Mouse (Mus musculus): ENCODE results near the gene Ltc4s. TPM values are rescaled to one million over a fixed set of nuclear protein-coding genes. Genes with fewer than 3 reads are reported as not detected.
A peak's percentile ranks its signal among the peaks of the same experiment; 100 is the strongest.

The Ltc4s gene
- polyA plus RNA-seq, 1 experiment from 2014 or later = 2.6 TPM

DNA sequence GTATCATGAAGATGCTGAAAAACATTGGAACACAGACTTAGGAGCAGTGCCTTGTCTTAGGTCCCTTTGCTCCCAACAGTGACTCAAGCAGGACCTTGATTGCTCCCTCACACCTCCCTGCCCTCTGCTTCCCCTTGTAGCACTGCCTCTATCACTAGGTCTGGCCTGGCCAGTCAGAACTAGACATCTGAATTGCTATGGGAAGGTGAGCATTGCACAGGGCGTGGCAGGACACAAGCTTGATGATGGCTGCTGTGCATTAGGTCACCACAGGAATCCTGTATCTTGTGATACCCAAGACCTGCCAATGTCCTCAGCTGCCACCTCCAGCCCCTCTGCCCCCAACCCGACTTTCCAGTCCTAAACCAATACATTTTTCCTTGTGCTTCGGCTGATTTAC, 28.6 kb upstream of the Ltc4s start:
- Histone ChIP-seq H3K4me3 (no peak overlapping the region), H3K27me3 (no peaks in the 10 kb centered on the region), H3K9ac (no peak overlapping the region), H3K36me3 (peaks cover 47% of the 10 kb centered on the region), H3K27ac (replicated peaks) (no peak overlapping the region), H3K4me1 (replicated peaks) (no peaks in the 10 kb centered on the region), H3K4me2 (no peak overlapping the region), H3K9me3 (no peaks in the 10 kb centered on the region)
- ATAC-seq (ENCODE audit: low read depth) = no peak
- WGBS = 92% methylated on average over 3 of the region's 3 CpGs

- Histone ChIP-seq H3K27ac (replicated peaks) (no peak overlapping the region), H3K4me2 (no peak overlapping the region), H3K27me3 (no peaks in the 10 kb centered on the region), H3K9me3 (no peaks in the 10 kb centered on the region), H3K9ac (no peak overlapping the region), H3K4me3 (no peak overlapping the region), H3K4me1 (replicated peaks) (no peaks in the 10 kb centered on the region), H3K36me3 (peaks cover 58% of the 10 kb centered on the region)
- 91% methylated on average over 8 of the region's 8 CpGs for WGBS
- no peak for ATAC-seq (ENCODE audit: low read depth)
Measured at GRCm38 (mm10) chr11:50265931-50266330, 27.5 kb upstream of the Ltc4s start.

DNA sequence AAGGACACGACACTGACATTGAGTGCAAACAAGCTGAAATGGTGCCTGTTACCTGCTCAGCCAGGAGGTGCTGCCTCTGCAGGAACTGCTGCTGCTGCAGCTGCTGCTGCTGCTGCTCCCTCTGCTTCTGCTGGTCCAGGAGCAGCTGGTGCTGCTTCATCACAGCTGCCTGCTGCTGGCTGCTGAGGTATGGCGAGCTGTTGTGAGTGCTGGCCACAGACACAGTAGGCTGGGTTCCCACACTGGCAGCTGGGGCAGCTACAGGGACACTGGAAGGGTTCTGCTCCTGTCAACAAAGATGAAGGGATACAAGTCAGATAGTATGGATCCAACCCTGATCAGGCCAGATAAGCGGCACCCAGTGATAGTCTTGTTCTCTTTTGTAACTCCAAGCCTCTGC, 24.8 kb upstream of the Ltc4s start:
- Histone ChIP-seq H3K9ac (no peak overlapping the region), H3K27ac (replicated peaks) (no peak overlapping the region), H3K36me3 (peaks cover 85% of the 10 kb centered on the region), H3K9me3 (no peaks in the 10 kb centered on the region), H3K4me3 (no peak overlapping the region), H3K4me2 (no peak overlapping the region), H3K4me1 (replicated peaks) (no peaks in the 10 kb centered on the region), H3K27me3 (no peaks in the 10 kb centered on the region)
- 92% methylated on average over 3 of the region's 3 CpGs for WGBS
- ATAC-seq (ENCODE audit: low read depth) = no peak

DNA sequence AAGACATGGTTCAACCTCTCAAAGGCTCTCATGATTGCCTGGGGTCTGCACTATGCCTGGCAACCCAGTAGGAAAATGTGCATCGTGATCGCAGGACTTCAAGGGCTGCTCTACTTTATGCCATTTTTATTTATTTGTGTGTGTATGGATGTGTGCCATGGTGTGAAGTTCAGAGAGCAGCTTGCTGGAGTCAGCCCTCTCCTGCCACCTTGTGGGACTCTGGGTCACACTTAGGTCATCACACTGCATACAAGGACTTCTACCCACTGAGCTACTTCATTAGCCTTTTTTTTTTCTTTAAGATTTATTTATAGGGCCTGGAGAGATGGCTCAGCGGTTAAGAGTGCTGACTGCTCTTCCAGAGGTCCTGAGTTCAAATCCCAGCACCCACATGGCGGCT, 23.6 kb upstream of the Ltc4s start:
- Histone ChIP-seq H3K4me3 (no peak overlapping the region), H3K4me2 (no peak overlapping the region), H3K27me3 (no peaks in the 10 kb centered on the region), H3K9me3 (no peaks in the 10 kb centered on the region), H3K27ac (replicated peaks) (no peak overlapping the region), H3K9ac (no peak overlapping the region), H3K4me1 (replicated peaks) (no peaks in the 10 kb centered on the region), H3K36me3 (peaks cover 95% of the 10 kb centered on the region)
- ATAC-seq (ENCODE audit: low read depth) = no peak
- WGBS = 93% methylated on average over 4 of the region's 4 CpGs

- H3K4me1 ChIP-seq (replicated peaks) = no peaks in the 10 kb centered on the region
- H3K27ac ChIP-seq (replicated peaks) = no peak overlapping the region; the same call in 1 of the 2 replicates
- H3K27me3 ChIP-seq = no peaks in the 10 kb centered on the region
- H3K9ac ChIP-seq = no peak overlapping the region
- H3K36me3 ChIP-seq = peaks cover 81% of the 10 kb centered on the region
- H3K4me3 ChIP-seq = no peak overlapping the region
- 62% methylated on average over 7 of the region's 7 CpGs for WGBS
- ATAC-seq (ENCODE audit: low read depth) = no peak
- H3K4me2 ChIP-seq = no peak overlapping the region
- H3K9me3 ChIP-seq = no peaks in the 10 kb centered on the region
Measured at GRCm38 (mm10) chr11:50258310-50258709, 19.9 kb upstream of the Ltc4s start.

- H3K36me3 ChIP-seq = peaks cover 64% of the 10 kb centered on the region
- no peak for ATAC-seq (ENCODE audit: low read depth)
- no peak overlapping the region for H3K4me2 ChIP-seq
- no peak overlapping the region for H3K9ac ChIP-seq
- no peak overlapping the region for H3K4me3 ChIP-seq
- H3K27me3 ChIP-seq = no peaks in the 10 kb centered on the region
- WGBS = 85% methylated on average over 7 of the region's 7 CpGs
- no peak overlapping the region for H3K27ac ChIP-seq (replicated peaks)
- peaks cover 10% of the 10 kb centered on the region; the same call in 1 of the 2 replicates for H3K4me1 ChIP-seq (replicated peaks)
- H3K9me3 ChIP-seq = no peaks in the 10 kb centered on the region
Measured at GRCm38 (mm10) chr11:50256615-50257014, 18.2 kb upstream of the Ltc4s start.

DNA sequence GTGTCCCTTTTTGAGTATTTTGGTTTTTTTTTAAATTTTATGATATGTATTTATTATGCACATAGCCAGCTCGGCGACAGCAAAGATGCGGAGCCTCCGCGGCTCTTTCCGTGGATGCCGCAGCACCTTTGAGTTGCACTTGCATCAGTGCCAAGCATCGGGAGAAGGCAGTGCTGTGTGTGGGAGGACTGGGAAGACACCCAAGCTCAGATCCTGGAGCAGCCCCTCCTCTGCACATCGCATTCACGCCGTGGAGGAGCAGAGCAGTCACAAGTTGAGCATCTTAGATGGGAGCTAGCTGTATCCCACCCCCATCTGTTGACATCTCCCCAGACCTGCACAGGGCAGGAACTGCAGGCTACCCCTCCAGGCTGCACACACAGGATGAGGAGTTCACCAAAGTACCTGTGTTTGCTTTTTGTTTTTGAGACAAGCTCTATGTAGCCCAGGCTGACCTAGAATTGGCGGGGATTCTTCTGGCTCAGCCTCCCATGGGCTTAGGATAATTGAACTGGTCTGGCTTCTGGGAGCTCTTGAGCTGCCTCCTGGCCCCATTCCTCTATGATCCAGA, 15.7 kb upstream of the Ltc4s start:
- ATAC-seq (ENCODE audit: low read depth) = no peak; the same call in 1 of the 2 replicates
- Histone ChIP-seq H3K36me3 (peaks cover 39% of the 10 kb centered on the region), H3K9ac (no peak overlapping the region), H3K4me2 (no peak overlapping the region), H3K4me3 (no peak overlapping the region), H3K27me3 (no peaks in the 10 kb centered on the region), H3K27ac (replicated peaks) (no peak overlapping the region), H3K4me1 (replicated peaks) (peaks cover 11% of the 10 kb centered on the region; the same call in 1 of the 2 replicates), H3K9me3 (no peaks in the 10 kb centered on the region)
- 83% methylated on average over 12 of the region's 12 CpGs for WGBS

GRCm38 (mm10) chr11:50253393-50253792, 15.0 kb upstream of the Ltc4s start:
- peaks cover 11% of the 10 kb centered on the region; the same call in 1 of the 2 replicates for H3K4me1 ChIP-seq (replicated peaks)
- WGBS = 65% methylated on average over 1 of the region's 1 CpGs
- H3K36me3 ChIP-seq = peaks cover 32% of the 10 kb centered on the region
- no peak overlapping the region for H3K4me2 ChIP-seq
- no peaks in the 10 kb centered on the region for H3K9me3 ChIP-seq
- H3K27ac ChIP-seq (replicated peaks) = no peak overlapping the region
- no peaks in the 10 kb centered on the region for H3K27me3 ChIP-seq
- no peak for ATAC-seq (ENCODE audit: low read depth)
- no peak overlapping the region for H3K9ac ChIP-seq
- no peak overlapping the region for H3K4me3 ChIP-seq

- Histone ChIP-seq H3K27ac (replicated peaks) (no peak overlapping the region), H3K36me3 (peaks cover 26% of the 10 kb centered on the region)
Measured at GRCm38 (mm10) chr11:50252684-50253265, 14.4 kb upstream of the Ltc4s start.

GRCm38 (mm10) chr11:50252166-50252565, 13.8 kb upstream of the Ltc4s start:
- Histone ChIP-seq H3K9ac (no peak overlapping the region), H3K4me3 (no peak overlapping the region), H3K4me1 (replicated peaks) (peaks cover 11% of the 10 kb centered on the region; the same call in 1 of the 2 replicates), H3K9me3 (no peaks in the 10 kb centered on the region), H3K27ac (replicated peaks) (0 out of 2 replicates have a peak overlapping the region, but pooled peaks have one; percentile 34), H3K27me3 (no peaks in the 10 kb centered on the region), H3K36me3 (peaks cover 20% of the 10 kb centered on the region), H3K4me2 (no peak overlapping the region)
- no peak for ATAC-seq (ENCODE audit: low read depth)
- 53% methylated on average over 3 of the region's 3 CpGs for WGBS

More at GRCm38 (mm10) chr11:50252684-50253265, 14.4 kb upstream of the Ltc4s start:
- no peak for ATAC-seq (ENCODE audit: low read depth)
- Histone ChIP-seq H3K27me3 (no peaks in the 10 kb centered on the region), H3K4me2 (no peak overlapping the region), H3K9ac (no peak overlapping the region), H3K4me3 (no peak overlapping the region), H3K4me1 (replicated peaks) (peaks cover 11% of the 10 kb centered on the region; the same call in 1 of the 2 replicates), H3K9me3 (no peaks in the 10 kb centered on the region)
- 58% methylated on average over 11 of the region's 11 CpGs for WGBS

GRCm38 (mm10) chr11:50248473-50249171, 10.2 kb upstream of the Ltc4s start:
- Histone ChIP-seq H3K27ac (replicated peaks) (no peak overlapping the region), H3K9ac (no peak overlapping the region), H3K9me3 (no peaks in the 10 kb centered on the region), H3K4me3 (no peak overlapping the region), H3K4me2 (no peak overlapping the region), H3K27me3 (no peaks in the 10 kb centered on the region), H3K36me3 (no peaks in the 10 kb centered on the region), H3K4me1 (replicated peaks) (peaks cover 11% of the 10 kb centered on the region; the same call in 1 of the 2 replicates)
- no peak for ATAC-seq (ENCODE audit: low read depth)
- WGBS = 78% methylated on average over 7 of the region's 7 CpGs

GRCm38 (mm10) chr11:50245269-50245668, 6.9 kb upstream of the Ltc4s start:
- Histone ChIP-seq H3K9me3 (no peaks in the 10 kb centered on the region), H3K4me2 (no peak overlapping the region), H3K4me3 (no peak overlapping the region), H3K27me3 (no peaks in the 10 kb centered on the region), H3K36me3 (no peaks in the 10 kb centered on the region), H3K4me1 (replicated peaks) (no peaks in the 10 kb centered on the region), H3K27ac (replicated peaks) (no peak overlapping the region), H3K9ac (no peak overlapping the region)
- ATAC-seq (ENCODE audit: low read depth) = no peak
- 66% methylated on average over 5 of the region's 5 CpGs for WGBS
